Mouse (Mus musculus) 3T3-L1 (cell line): Measurements from ENCODE around the gene Gm8232.
"Not testable (repeated sequence)": the region's sequence is repeated elsewhere in the genome, so short reads cannot be mapped to it uniquely, and the experiment has no call there.

Experiments
- DNase-seq: peaks from one replicate; pipeline ENCODE4 v3.0.0-alpha.2; 2015; ENCODE audit warnings: low read depth, low spot score

Gene Gm8232

DNA sequence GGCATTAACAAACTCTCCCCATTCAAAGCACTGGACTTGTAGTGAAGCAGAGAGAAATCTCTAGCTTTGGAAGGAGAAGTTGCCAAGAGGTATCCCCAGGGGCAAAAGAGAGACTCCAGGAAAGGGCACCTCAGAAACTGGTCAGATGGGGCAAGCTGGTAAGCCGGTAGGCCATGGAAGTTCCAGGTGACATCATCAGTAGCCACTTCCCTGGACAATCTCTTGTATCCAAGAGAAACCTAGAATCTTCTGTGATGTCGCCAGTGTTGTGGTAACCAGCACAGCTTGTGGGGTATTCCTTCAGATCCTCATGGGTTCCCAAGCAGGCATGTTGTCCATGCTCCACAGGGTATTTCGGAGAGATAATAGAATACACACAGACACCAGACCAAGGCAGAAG, at the start of gene Gm8232:
TSS of gene Gm8232 (plus strand) at position 301 of the 400 bp plus-strand sequence.
- not testable (repeated sequence) for DNase-seq

DNA sequence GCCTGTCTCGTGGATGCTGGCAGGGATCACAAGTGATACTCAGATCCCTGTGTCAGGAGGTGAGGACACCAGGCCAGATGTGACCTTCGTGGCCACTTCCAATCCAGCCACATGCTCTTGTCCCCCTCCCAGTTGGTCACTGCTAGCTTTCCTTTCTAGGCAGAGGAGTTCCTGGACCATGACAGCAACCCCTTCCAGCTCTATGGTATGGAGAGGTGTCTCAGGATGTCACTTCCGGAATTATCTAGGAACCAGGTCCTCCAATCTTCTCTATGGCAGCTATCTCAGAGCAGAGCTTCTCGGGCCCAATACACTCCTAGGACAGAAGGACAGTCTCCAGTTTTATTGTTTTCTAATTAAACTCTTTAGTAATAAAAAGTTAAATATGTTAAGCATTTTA, 49.2 kb upstream of the Gm8232 start:
- DNase-seq: not testable (repeated sequence)

DNA sequence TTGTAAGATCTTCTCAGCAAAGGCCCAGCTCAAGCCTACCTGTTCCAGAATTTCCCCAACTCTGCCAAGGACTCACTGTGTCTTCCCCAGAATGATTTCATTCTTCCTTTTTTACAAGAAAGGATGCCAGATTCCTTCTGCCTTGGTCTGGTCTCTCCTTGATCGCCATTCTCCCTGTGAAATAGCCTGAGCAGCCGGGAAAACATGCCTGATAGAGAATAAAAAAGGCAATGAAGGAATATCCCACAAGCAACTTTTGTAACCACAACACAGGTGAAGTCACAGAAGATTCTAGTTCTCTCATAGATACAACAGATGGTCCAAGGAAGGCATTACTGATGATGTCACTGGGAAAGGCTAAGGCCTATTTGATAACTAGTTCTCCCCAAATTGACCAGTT, 22.8 kb upstream of the Gm8232 start, which contains the start of gene Gm3371:
TSS of gene Gm3371 (minus strand) at position 101 of the 400 bp plus-strand sequence.
- DNase-seq: not testable (repeated sequence)
